Mouse (Mus musculus) adrenal gland, postnatal 14 days (tissue): ENCODE results near the gene Aff3. TPM values are rescaled to one million over a fixed set of nuclear protein-coding genes. Genes with fewer than 3 reads are reported as not detected.
A peak's percentile ranks its signal among the peaks of the same experiment; 100 is the strongest.

Source experiments
- DNase-seq: peaks from one replicate; pipeline ENCODE4 v3.0.0; 2021; ENCODE audit warnings: mixed read lengths
- total RNA-seq: library from RNA; stranded (reverse); gene quantifications from 2 replicates; pipeline ENCODE4 v1.2.3, GENCODE M21; 2021

Gene Aff3
- total RNA-seq, 1 experiment from 2014 or later, result 6.2 TPM

DNA sequence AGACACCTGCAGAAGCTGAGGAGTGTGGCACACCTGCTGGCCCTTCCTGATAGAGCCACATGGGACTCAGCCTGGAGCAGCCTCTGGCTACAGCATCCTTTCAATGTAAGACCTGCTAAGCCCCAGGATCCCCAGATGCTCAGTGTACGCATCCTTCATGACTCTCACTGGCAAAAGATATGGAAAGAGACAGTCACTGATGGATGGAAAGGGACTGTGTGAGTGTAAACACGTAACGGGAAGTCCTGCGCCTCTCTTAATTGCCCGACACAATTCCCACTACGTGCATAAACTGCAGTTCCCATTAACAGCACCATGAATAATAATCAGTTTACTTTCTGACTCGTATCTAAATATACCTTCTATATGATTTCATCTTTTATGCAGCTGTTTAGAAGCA lies 275.2 kb downstream of the Aff3 start:
- no peak for DNase-seq

DNA sequence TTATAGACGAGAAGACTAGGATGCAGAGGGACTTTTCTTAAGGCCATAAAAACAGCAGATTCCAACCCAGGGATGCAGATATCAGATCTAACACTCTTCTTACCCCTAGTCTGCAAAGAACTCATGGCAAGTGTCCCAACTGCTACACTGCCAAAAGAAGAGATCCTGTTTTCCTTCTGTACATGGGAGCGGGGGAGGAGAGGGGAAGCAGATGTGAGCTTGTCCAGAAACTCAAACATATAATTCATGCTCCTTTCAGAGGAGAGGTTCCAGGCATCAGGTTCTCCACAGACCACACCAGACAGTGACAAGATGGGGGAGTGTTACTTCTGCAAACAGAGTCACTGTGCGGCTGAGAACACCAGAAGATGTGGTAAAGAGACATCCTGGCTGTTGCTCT lies 276.3 kb downstream of the Aff3 start:
- DNase-seq, result no peak

GRCm38 (mm10) chr1:38387438-38387837 lies 277.3 kb downstream of the Aff3 start:
- no peak for DNase-seq

DNA sequence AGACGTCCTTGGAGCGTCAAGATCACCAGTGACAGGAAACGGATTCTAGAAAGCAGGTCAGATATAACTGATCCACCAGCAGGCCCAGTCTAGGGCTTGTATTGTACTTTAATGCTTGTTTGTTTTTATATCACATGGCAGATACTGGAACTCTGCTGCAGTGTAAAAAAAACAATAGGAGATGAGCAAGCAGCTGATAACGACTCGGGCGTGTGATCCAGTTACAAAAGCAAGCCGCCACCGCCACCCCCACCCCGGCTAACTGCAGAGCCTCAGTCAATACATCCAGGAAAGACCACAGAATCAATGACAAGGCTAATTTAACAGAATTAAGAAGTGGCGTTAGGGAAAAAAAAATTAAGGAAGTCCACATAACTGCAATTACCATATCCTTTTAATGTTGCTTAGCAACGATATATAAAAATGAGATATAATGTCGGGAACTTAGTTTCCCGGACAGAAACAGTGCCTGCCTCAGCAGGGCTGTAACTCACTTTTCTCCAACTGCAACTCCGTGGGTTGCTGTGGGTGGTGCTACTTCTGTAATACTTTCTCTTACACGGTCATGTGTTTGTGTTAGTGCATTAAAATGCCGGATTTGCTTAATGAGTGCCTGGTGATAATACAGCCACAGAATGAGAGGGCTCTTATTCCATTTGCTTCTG lies 280.2 kb downstream of the Aff3 start:
- no peak for DNase-seq

- no peak for DNase-seq
These were observed 280.7 kb downstream of the Aff3 start for GRCm38 (mm10) chr1:38384010-38384409.

DNA sequence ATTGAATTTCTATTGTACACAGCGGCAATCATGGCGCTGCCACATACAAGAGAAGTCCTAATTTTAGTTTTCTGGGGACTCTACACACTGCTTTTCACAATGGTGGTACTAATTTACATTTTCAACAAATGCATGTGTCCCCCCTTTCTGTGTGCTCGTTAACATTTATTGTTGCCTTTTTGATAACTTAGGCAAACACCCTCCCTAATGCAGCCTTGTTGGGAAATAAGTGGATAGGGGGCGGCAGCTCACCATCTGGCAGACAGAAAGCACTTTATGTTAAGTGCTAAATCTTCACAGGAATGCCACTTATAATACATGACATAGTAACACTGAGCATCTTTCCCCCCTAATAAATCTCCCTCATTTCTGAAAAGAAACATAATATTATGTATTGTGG lies 282.1 kb downstream of the Aff3 start:
- no peak for DNase-seq

GRCm38 (mm10) chr1:38377930-38378329 lies 286.8 kb downstream of the Aff3 start:
- no peak for DNase-seq

GRCm38 (mm10) chr1:38369166-38369565 lies 295.6 kb downstream of the Aff3 start:
- no peak for DNase-seq

DNA sequence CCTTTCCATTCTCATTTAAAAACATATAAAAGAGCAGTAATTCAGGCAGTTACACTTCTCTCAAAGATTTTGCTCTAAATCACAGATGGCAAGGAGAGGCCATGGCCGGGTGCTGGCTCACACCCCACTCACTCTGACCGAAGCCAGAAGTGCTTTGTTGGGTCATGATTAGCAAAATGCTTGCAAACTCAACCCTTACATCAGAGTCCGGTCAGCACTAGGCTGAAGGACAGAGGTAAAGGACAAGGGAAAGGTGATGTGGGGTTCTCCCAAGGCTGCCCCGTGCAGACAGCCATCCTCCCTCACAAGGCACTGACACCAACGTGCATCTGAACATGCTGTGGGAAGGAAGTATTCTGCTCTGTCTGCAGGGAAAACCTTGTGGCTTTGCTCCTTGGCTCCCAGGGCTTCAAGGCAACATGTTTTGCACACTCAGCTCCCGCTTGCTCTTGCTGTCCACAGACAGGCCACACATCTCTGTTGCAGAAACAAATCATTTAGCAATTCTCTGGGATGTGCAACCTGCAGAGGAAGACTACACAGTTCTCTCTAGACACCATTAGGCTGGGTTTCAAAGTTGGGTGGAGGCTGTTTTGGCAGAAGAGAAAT lies 296.6 kb downstream of the Aff3 start:
- DNase-seq, result peak; percentile 70

DNA sequence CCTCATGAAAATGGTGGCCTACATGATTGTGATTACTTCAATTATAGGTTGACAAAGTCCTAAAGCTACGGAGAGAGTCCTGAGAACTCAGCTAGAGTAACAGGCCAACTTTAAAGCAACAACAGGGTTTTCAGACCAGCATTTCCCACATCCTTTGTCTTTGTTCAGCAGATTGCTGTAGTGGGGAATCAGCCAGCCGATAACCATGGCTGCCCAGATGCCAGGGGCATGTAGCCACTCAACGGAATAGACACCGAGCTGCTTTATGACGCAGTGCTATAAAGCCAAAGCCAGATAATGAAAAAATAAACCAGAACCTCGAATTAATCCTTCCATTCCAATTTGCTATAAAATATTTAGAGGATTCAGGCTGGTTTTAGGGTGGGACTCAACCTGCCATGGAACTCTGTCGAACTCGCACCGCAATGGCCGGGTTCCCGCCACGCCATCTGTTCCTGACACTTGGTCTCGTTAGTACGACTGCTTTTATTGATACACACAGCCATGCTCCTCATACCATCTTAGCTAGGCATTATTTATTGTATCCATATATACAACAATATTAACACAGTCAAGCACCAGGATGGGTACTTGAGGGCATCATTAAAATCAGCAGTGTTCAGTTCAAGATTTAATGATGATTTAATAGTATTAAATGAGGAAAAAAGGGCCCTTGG lies 297.2 kb downstream of the Aff3 start:
- no peak for DNase-seq

- no peak for DNase-seq
These were observed 300.9 kb downstream of the Aff3 start for GRCm38 (mm10) chr1:38363856-38364255.

GRCm38 (mm10) chr1:38362275-38362674 lies 302.5 kb downstream of the Aff3 start:
- DNase-seq, result no peak

DNA sequence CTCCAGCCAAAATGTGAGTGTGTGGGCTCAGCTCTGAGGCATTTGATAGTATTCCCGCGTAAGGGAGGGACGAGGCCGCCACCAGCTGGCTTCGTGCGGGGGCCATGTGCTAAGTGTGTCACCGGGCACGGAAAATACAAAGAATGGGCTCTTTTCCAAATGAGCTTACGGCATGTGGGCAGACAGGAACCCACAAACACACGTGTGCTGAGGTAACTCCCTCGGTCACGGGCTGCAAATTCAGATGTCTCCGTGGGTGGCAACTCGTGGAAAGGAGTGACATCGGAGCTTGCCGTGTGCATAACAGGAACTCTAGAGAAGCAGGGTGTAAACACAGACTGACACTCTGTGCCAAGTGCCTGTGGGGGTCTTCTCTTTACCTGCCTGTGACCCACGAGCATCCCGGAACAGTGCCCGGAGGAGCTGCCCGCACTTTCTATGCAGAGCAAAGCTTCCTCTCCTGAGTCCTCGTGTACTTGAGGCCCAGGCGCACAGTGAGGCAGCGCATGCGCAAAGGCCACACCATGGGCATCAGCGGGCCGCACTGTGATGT lies 305.9 kb downstream of the Aff3 start:
- no peak for DNase-seq

DNA sequence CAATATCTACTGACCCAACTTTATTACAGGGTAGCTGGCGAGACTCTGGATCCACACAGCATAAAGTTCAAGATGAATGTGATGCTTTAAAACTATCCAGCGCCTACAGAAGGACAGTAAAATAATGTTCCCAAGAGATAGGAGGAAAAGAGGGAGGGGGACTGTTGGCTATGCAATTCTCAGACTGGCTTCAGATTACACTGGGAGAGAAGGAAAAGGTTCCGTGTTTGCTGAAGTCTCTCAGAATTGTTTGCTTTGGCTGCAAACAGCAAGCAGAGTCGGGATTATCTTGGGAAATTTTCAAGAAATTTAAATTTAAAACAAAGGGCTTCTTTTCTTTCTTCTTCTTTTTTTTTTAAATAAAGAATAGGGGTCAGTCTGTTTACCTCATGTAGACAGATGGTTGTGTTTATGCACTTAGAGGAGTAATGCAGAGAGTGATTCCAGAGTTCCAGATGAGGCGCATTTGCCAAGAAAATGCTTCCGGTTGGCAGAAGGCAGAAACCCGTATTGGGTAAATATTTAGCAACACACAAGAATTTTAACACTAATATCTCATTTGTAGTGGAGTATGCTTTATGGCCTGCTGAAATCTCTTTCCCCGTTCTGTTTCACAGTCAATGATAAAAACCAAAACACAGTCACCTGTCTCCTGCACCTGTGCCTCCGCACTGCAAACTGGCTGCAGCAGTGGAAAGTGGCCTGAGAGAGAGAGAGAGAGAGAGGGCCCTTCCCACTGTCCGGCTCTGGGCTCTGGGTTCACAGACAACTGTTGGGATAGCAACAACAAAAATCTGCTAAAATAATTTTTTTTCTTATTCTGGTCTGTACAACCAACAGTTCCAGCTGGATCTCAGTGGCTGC lies 306.6 kb downstream of the Aff3 start:
- peak; percentile 41 for DNase-seq

DNA sequence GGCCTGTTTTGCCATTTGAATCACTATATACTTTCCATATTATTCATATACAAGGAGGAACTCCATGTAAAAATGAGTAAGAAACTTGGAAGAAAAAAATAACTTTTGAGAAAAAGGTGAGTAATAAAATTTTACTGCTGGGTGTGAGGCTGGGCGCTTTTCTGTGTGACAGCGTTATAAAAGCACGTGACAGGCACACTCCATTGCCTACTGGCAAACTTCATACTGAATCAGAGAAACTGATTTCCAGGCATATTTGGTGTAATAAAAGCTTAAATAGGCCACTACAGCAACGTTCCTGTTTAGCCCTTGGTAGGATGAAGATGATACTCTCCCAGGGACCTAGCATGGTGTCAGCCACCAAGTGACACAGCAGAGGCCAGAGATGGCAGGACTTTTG lies 310.2 kb downstream of the Aff3 start:
- no peak for DNase-seq

- no peak for DNase-seq
These were observed 317.4 kb downstream of the Aff3 start for GRCm38 (mm10) chr1:38347346-38347745.

- DNase-seq, result peak; percentile 55
These were observed 330.5 kb downstream of the Aff3 start for GRCm38 (mm10) chr1:38334206-38334605.

DNA sequence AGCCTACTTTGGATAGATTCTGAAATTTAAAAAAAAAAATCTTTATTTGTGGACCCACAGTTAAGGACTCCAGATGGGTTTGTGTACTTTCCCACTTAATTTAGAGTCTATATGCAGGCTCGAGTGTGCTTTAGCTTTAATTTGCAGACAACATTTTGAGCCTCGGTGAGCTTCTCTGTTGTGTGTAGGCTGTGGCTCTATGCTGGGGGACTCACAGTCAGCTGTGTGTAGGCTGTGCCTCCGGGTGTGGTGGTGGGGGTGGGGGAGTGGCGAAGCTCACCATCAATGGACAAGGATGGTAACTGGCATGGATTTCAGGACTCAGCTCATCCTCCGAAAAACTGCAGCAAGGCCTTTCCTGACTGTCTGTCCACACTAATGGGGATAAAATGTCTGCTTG lies 331.8 kb downstream of the Aff3 start:
- no peak for DNase-seq

DNA sequence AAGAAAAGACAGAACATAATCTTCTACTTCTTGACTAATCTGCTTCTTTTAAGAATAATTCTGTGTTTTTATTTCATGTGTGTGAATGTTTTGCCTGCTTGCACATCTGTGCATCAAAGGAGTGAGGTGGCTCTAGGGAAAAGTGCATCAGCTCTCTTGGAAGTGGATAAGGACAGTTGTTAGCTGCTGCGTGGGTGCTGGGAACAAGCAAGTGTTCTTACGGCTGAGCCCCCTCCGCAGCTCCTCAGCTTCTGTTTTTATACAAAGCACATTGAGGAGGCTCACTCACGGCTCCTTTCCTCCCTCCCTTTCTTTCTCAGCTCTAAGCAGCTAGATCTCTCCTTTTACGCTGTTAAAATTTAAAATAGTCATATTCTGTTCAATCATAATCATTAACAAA lies 340.5 kb downstream of the Aff3 start:
- DNase-seq, result no peak

DNA sequence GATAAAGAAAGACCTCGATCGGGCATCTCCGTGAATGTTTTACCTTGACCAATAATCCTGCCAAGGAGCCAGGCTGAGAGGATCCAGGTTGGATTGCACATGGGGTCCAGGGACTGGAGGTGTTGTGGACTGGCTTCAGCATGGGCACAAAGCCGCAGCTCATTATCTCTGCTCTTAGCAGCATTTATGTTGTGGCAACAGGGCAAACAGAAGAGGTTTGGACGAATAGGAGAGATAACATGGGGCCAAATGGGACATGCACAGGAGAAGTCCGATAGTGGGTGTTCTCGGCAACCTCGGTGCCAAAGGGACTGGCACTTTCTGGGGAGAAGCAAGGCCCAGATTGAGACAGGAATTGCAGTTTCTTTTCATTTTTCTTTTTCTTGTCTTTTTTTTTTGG lies 342.9 kb downstream of the Aff3 start:
- DNase-seq, result no peak

- DNase-seq, result no peak
These were observed 343.8 kb downstream of the Aff3 start for GRCm38 (mm10) chr1:38320971-38321305.

DNA sequence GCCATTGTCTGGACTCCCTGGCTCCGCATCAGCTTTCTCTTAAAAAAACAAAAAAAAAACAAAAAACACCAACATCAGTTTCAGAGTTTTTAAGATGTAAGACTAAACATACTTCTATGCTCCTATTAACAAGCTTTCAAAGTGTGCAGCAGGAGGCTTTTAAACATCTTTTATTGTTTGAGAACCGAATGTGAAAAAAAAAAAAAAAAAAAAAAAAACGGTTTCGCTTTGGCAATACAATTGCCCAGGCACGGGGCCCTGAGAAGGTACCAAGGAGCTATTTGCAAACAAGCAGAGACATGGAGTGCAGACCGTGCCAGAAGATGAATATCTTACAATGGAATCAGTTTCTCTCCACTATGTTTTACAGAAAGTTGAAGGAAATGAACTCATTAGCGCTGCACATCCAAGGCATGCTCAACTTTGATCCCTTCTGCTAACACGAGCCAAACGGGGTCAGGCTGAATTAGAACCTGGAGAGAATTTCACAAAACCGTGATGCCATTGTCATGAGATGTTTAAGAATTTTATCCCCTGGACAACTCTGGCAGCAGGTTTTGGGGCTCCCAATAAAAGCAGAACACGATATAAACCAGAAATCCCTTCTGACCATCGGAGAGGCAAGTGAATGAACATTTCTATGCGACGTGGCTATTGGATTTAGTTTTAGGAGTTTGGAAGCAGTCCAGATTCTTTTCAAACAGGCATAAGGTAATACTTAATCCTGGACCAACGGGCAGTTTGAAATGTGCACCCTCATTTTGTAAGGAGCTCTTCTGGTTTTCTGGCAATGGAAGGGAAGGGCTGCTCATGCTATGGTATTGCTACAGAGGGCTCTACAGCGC lies 344.4 kb downstream of the Aff3 start:
- no peak for DNase-seq
